Mouse (Mus musculus) forebrain, postnatal 0 days (tissue): Measurements from ENCODE around the gene Slc6a11. TPM values are rescaled to one million over a fixed set of nuclear protein-coding genes. Genes with fewer than 3 reads are reported as not detected.

Experiments used
- ATAC-seq: fragments of 200-750 bp; cut with Nextera tagmentation; 2 replicates; pipeline ENCODE4 v1.8.0; 2017; ENCODE audit warnings: mild to moderate bottlenecking, moderate library complexity
- DNase-seq: peaks from one replicate; pipeline ENCODE4 v3.0.0-alpha.2; 2015
- H3K27ac ChIP-seq: fragments of 300-500 bp; sonication (generic); 2 replicates; pipeline ENCODE4 v1.5.1; 2014; ENCODE audit warnings: low read depth, mild to moderate bottlenecking, antibody characterized with exemption, low read length, moderate library complexity, mixed read lengths
- H3K27me3 ChIP-seq: fragments of 300-500 bp; sonication (generic); 2 replicates; pipeline ENCODE4 v1.6.1; 2014; ENCODE audit warnings: mild to moderate bottlenecking, low read length, mixed read lengths; ENCODE audit not compliant: insufficient read depth
- H3K36me3 ChIP-seq: fragments of 300-500 bp; sonication (generic); 2 replicates; pipeline ENCODE4 v1.6.1; 2014; ENCODE audit warnings: mild to moderate bottlenecking, moderate library complexity; ENCODE audit not compliant: insufficient read depth
- H3K4me1 ChIP-seq: fragments of 300-500 bp; sonication (generic); 2 replicates; pipeline ENCODE4 v1.6.1; 2014; ENCODE audit warnings: antibody characterized with exemption; ENCODE audit not compliant: insufficient read depth
- H3K4me2 ChIP-seq: fragments of 300-500 bp; sonication (generic); 2 replicates; pipeline ENCODE4 v1.6.1; 2014; ENCODE audit warnings: low read depth, mild to moderate bottlenecking, moderate library complexity
- H3K4me3 ChIP-seq: fragments of 300-500 bp; sonication (generic); 2 replicates; pipeline ENCODE4 v1.5.1; 2014; ENCODE audit warnings: low read depth, low read length, mixed read lengths
- H3K9ac ChIP-seq: fragments of 300-500 bp; sonication (generic); 2 replicates; pipeline ENCODE4 v1.6.1; 2014; ENCODE audit warnings: mild to moderate bottlenecking
- H3K9me3 ChIP-seq: fragments of 300-500 bp; sonication (generic); 2 replicates; pipeline ENCODE4 v1.6.1; 2016; ENCODE audit warnings: low read length
- CTCF ChIP-seq: sonication (generic); IDR thresholded peaks from 2 replicates; pipeline ENCODE4 v1.5.1; 2016; ENCODE audit warnings: antibody characterized with exemption, control low read depth, low read depth
- WGBS: fragments of 180-500 bp; shearing (Covaris S2); extraction: QIAGEN DNeasy Blood & Tissue Kit; methylation state at CpG from one replicate; pipeline ENCODE4 v1.1.7; 2014; 5-methylcytosine and 5-hydroxymethylcytosine counted together
- polyA plus RNA-seq: library from polyadenylated mRNA; unstranded; fragments of >200 nt; fragmentation: Nextera tagmentation; extraction: Ambion mirVana; gene quantifications from 2 replicates; pipeline ENCODE4 v1.2.1, GENCODE M21; 2015
- total RNA-seq: library from RNA; depleted of rRNA; stranded (reverse); fragments of >200 nt; gene quantifications from 2 replicates; pipeline ENCODE4 v1.2.3, GENCODE M21; 2014

Slc6a11 gene
- total and polyA plus RNA-seq, 2 experiments from 2014 or later = 62.9 to 86.9 TPM

- Histone ChIP-seq H3K4me1 (peaks cover 28% of the 10 kb centered on the region), H3K4me2 (no peak overlapping the region), H3K4me3 (no peak overlapping the region), H3K27ac (no peak overlapping the region), H3K36me3 (no peaks in the 10 kb centered on the region), H3K27me3 (no peaks in the 10 kb centered on the region), H3K9me3 (no peaks in the 10 kb centered on the region), H3K9ac (no peak overlapping the region)
- peak; percentile 34 for ATAC-seq
- WGBS = 44% methylated on average over 6 of the region's 6 CpGs
- TF ChIP-seq CTCF = no peak
- DNase-seq = no peak
Observed at GRCm38 (mm10) chr6:114261609-114262008, 130.6 kb downstream of the Slc6a11 start.

DNA sequence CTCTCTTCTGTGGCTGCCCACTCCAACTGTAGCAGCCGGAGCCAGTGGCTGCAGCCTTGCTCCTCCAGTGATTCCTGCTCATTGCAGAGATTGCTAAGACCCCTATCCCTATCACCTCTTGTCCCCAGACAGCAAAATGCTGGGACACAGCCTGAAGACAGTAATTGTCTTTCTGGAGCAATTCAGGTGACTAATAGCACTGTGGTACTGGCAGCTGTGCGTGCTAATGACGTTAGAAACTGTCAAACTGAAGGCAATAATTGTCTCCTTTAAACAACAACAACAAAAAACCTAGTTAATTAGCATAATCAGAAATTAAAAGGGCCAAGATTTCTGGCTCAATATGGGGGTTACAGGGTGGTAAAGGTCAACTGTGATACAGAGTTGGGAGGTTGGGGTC is 133.0 kb downstream of the Slc6a11 start:
- Histone ChIP-seq H3K4me1 (peaks cover 13% of the 10 kb centered on the region; the same call in 1 of the 2 replicates), H3K4me2 (no peak overlapping the region), H3K4me3 (no peak overlapping the region), H3K36me3 (no peaks in the 10 kb centered on the region), H3K9ac (no peak overlapping the region), H3K27ac (peak overlapping the region; percentile 64), H3K27me3 (no peaks in the 10 kb centered on the region), H3K9me3 (no peaks in the 10 kb centered on the region)
- TF ChIP-seq CTCF = no peak
- DNase-seq = no peak
- 29% methylated on average over 3 of the region's 3 CpGs for WGBS
- peak; percentile 36; the same call in 1 of the 2 replicates for ATAC-seq

DNA sequence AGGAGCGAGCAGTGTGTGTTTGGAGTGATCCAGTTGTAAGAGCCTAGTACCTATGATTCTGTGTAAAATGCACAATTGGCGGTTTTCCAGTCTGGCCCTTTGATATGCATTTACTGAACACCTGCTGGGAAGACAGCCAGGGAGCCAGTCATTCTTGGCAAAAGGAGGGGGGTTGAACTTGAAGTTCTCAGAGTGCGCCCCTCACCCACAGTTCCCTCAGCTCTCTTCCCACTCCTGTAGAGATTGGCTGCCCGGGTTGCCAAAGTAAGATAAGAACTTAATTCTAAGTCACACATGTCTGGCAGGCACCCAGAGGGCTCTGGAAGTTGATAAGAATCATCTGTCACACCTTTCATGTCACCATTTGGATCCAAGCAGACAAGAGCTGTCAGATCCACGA is 133.4 kb downstream of the Slc6a11 start:
- Histone ChIP-seq H3K4me2 (no peak overlapping the region), H3K36me3 (no peaks in the 10 kb centered on the region), H3K9me3 (no peaks in the 10 kb centered on the region), H3K9ac (no peak overlapping the region), H3K4me1 (peaks cover 13% of the 10 kb centered on the region; the same call in 1 of the 2 replicates), H3K4me3 (no peak overlapping the region), H3K27ac (peak overlapping the region; percentile 64; the same call in 1 of the 2 replicates), H3K27me3 (no peaks in the 10 kb centered on the region)
- ATAC-seq = peak; percentile 57; the same call in 1 of the 2 replicates
- peak; percentile 63 for DNase-seq
- TF ChIP-seq CTCF = no peak
- 19% methylated on average over 5 of the region's 5 CpGs for WGBS

DNA sequence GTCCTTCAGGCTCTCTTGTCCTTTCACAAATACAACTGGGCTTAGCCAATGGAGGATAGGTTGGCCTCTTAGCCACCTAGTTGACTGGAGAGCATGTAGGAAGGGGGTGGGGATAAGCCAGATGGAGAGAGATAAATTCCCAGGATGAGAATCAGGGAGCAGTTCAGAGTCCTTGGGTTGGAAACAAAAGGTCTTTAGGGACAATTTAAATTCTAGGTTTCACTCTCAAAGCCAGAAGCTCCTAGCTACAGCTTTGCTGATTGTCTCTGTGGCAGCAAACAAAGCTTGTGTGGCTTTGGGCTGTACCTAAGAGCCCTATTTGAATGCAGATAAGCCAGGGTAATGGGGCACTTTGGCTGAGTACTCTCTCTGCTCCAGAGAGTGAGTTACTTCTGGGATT is 135.2 kb downstream of the Slc6a11 start:
- Histone ChIP-seq H3K36me3 (no peaks in the 10 kb centered on the region), H3K27ac (no peak overlapping the region), H3K9ac (no peak overlapping the region), H3K4me1 (peaks cover 13% of the 10 kb centered on the region; the same call in 1 of the 2 replicates), H3K4me2 (no peak overlapping the region), H3K9me3 (no peaks in the 10 kb centered on the region), H3K27me3 (no peaks in the 10 kb centered on the region), H3K4me3 (no peak overlapping the region)
- ATAC-seq (no peak), DNase-seq (no peak)
- TF ChIP-seq CTCF = no peak

DNA sequence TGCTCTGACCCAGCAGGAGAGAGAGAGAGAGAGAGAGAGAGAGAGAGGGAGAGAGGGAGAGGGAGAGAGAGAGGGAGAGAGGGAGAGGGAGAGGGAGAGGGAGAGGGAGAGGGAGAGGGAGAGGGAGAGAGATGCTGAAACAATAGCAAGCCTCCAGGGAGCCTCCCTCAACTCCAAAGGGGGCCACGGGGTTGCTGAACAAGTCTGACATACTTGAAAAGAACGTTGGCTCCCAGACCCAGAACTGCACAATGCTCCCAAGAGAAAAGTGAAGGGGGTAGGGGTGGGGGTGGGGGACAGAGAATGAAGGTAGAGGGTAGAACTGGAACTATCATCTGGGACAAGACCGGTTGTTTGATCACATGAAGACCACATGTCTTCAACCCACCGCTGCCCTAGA is 136.9 kb downstream of the Slc6a11 start:
- no peak for ATAC-seq
- Histone ChIP-seq H3K9ac (no peak overlapping the region), H3K27ac (no peak overlapping the region), H3K27me3 (no peaks in the 10 kb centered on the region), H3K4me1 (peaks cover 13% of the 10 kb centered on the region; the same call in 1 of the 2 replicates), H3K4me2 (no peak overlapping the region), H3K9me3 (no peaks in the 10 kb centered on the region), H3K36me3 (no peaks in the 10 kb centered on the region), H3K4me3 (no peak overlapping the region)
- DNase-seq = no peak
- no peak for TF ChIP-seq CTCF
- 35% methylated on average over 4 of the region's 4 CpGs for WGBS

GRCm38 (mm10) chr6:114269589-114269988 is 138.5 kb downstream of the Slc6a11 start:
- Histone ChIP-seq H3K4me3 (no peak overlapping the region), H3K4me2 (no peak overlapping the region), H3K27me3 (no peaks in the 10 kb centered on the region), H3K9me3 (no peaks in the 10 kb centered on the region), H3K9ac (no peak overlapping the region), H3K27ac (no peak overlapping the region), H3K4me1 (peaks cover 10% of the 10 kb centered on the region; the same call in 1 of the 2 replicates), H3K36me3 (no peaks in the 10 kb centered on the region)
- ATAC-seq (no peak), DNase-seq (no peak)
- TF ChIP-seq CTCF = no peak
- 86% methylated on average over 2 of the region's 2 CpGs for WGBS

DNA sequence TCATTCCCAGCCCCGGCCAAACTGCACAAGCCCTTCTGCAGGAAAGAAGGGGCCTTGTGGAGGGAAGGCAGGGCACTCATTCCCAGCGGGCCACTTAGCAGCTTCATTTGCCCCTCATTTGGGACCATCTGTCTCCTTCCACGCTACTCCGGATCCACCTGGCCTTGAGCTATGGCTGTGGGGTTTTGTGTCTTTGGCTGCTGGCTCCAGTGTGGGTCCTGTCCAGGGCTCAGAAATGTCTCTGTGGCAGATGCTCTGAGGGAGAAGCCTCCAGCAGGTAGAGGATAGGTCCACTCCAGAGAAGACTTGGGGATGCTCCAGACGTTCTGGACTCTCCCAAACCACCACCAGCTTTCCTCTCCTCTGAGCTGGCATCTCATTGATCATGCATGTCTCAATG is 139.8 kb downstream of the Slc6a11 start:
- H3K9me3 ChIP-seq = no peaks in the 10 kb centered on the region
- no peaks in the 10 kb centered on the region for H3K36me3 ChIP-seq
- no peak overlapping the region for H3K4me3 ChIP-seq
- TF ChIP-seq CTCF = no peak
- DNase-seq (no peak), ATAC-seq (no peak)
- 47% methylated on average over 5 of the region's 5 CpGs for WGBS
- H3K9ac ChIP-seq = no peak overlapping the region
- no peak overlapping the region for H3K27ac ChIP-seq
- H3K4me1 ChIP-seq = peaks cover 5% of the 10 kb centered on the region; the same call in 1 of the 2 replicates
- no peak overlapping the region for H3K4me2 ChIP-seq
- H3K27me3 ChIP-seq = no peaks in the 10 kb centered on the region
